Mouse (Mus musculus) layer of hippocampus, postnatal 25 days (tissue): ENCODE results near the gene Cfap65. TPM values are rescaled to one million over a fixed set of nuclear protein-coding genes. Genes with fewer than 3 reads are reported as not detected.

Experiments used
- DNase-seq, 2 experiments: peaks; one replicate each; pipeline ENCODE4 v3.0.0; 2022; ENCODE audit warnings: mixed read lengths in 2 of 2, low spot score in 1 of 2; ENCODE audit errors: extremely low spot score in 1 of 2
- total RNA-seq, 2 experiments: library from RNA; stranded (reverse); gene quantifications; 2 replicates each; pipeline ENCODE4 v1.2.3; 2021

Cfap65 gene
- total RNA-seq, 2 experiments from 2014 or later = 1.2 to 2.3 TPM

GRCm38 (mm10) chr1:74884196-74885141 lies 50.9 kb downstream of the Cfap65 start:
- DNase-seq = no peak

- DNase-seq = no peak
These were observed 52.0 kb downstream of the Cfap65 start for GRCm38 (mm10) chr1:74883441-74883840.

DNA sequence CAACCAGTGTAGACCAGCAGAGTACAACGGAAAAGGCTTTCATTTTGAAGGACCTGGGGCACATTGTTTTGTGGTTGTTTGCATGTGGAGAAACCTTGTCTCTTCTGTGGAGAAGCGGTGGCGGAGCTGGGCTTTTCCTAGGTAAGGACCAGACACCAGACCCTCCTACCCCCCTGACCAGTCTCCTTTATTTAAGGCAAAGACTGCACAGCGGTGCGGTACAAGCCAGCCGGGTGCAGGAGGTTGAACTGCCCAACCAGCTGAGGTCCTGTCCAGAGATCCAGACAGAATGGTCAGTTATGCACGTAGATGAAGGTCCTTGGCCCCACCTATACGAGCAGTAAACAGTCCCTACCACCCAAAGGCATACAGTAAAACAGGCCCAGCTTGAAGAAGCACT lies 52.6 kb downstream of the Cfap65 start:
- DNase-seq = no peak

DNA sequence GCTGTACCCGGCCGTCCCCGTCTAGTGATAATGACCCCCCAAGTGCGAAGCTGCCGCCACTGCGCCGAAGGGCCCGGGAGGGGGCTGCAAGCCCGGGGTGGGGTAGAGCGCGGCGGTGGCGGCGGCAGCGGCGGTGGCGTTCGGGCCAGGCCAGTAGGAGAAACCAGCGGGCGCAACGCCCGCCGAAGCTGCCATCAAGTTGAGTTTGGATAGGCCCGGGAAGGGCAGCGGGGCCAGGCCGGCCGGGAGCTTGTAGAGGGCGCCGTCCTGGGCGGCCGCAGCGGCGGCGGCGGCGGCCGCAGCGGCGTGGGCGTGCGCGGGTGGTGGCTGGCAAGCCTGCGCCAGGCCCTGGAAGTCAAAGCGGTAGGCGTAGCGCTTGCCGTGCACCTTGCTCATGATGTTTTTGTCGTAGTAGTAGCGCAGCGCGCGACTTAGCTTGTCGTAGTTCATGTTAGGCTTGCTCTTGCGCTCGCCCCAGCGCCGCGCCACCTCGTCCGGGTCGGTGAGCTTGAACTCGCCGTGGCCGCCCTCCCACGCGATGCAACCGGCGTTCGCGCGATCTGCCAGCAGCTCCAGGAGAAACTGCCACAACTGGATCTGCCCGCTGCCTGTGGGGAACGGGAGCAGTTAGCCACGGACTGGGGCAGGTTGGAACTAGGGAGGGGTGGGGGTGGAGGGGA lies 53.2 kb downstream of the Cfap65 start:
- DNase-seq = no peak

GRCm38 (mm10) chr1:74880785-74881360 lies 54.5 kb downstream of the Cfap65 start:
- DNase-seq = peak; percentile 50 to 79

DNA sequence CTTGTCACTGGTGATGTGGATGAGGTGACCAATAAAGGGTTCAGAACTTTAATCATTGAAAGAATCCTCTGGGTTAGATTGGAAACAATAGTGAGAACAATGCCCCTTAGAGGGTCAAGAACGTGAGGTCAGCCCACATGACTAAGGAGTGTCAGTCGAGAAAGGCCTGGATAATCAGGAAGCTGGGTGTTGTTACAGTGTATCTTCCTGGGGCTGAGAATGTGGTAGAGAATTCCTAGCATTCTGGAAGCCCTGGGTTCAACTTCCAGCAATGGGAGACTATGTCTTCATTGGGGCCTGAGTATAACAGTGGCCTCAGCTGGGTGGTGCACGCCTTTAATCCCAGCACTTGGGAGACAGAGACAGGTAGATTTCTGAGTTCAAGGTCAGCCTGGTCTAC lies 58.2 kb downstream of the Cfap65 start:
- no peak for DNase-seq

DNA sequence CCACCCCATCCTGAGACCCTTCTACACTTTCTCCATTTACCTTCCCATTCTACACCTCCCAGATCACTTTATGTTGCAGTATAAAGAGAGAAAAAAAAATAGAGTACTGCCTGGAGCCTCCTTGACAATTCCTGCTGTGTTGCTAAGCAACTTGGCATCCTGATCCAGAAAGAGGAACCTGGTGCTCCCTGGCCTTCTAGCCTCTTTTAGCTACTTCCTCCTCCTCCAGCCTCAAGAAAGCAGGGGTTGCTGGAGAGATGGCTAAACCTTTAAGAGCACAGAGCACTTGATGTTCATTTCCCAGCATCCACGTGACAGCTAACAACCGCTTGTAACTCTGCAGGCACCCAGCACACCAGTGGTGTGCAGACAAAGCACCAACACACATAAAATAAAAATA lies 63.2 kb downstream of the Cfap65 start:
- DNase-seq = no peak

GRCm38 (mm10) chr1:74861783-74862182 lies 73.6 kb downstream of the Cfap65 start:
- no peak for DNase-seq

DNA sequence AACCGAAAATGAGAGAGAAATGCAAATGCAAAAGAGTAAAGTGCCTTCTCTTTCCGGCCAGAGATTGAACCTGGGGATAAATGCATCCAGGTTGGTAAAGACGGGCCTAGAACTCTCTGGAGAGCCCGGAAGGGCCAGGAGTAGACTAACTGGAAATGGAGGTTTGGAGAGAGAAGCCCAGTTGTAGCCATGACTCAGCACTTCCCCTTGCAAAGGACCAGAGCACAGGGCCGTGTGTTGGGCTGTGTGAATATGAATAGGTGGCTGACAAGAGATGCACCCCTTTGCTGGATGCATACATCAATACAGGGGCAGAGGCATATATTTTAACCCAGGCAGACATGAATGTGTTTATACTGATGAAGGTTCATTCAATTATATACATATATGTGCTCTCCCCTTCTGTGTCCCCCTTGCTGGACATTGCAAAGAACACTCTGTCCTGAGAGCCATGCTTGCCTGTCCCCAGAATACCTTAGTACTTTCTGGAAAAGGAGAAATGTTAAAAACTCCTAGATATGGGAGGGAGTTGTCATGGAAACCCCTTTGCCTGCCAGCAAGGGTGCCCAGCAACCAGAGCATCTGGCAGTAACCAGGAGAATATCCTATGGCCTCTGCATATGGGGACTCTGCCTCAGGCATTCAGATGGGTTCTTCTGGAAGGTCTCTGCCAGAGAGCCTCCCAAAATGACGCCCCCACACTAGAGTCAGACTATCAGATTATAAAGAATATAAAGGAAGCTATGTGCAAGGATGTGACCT lies 76.0 kb downstream of the Cfap65 start:
- no peak for DNase-seq

DNA sequence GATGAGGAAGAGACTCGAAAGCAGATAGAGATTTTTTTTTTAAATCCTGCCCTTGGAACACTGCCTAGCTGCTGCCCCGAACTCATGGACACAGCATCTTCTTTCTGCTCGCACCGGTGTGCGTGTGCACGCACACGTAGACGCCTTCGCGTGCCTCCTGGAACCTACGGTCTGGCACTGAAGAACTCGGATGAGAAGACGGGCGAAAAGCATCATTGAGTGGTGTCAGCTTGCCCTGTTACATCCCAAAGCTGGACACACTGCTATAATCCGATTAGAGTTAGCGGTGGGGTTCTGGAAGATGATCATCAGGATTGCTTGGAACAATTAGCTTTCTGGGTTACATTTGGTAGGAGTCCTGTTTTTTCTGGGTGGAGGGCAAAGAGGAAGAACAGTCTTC lies 76.6 kb downstream of the Cfap65 start:
- DNase-seq = no peak

- peak; percentile 74 to 78 for DNase-seq
These were observed 77.2 kb downstream of the Cfap65 start for GRCm38 (mm10) chr1:74858171-74858719.

DNA sequence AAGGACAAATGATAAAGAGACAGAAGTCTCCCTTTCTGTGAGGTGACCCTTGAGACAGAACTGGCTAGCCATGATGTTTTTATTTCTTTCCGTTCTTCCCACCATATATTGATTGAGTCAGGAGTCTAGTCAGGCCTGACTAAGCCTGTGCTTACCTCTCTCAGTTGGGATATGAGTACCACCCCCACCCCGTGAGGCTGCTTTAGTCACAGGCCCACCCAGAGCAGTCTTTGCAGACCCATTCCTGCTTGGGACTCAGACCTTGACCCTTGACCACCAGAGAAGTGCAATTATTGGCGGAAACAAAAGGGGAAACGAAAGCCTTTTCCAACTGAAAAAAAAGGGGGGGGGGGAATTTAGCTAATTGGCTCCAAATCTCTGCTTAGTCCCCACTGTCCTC lies 77.7 kb downstream of the Cfap65 start:
- no peak for DNase-seq

- DNase-seq = peak in 1 of 2 experiments; percentile 16
These were observed 78.2 kb downstream of the Cfap65 start for GRCm38 (mm10) chr1:74857201-74857600.

DNA sequence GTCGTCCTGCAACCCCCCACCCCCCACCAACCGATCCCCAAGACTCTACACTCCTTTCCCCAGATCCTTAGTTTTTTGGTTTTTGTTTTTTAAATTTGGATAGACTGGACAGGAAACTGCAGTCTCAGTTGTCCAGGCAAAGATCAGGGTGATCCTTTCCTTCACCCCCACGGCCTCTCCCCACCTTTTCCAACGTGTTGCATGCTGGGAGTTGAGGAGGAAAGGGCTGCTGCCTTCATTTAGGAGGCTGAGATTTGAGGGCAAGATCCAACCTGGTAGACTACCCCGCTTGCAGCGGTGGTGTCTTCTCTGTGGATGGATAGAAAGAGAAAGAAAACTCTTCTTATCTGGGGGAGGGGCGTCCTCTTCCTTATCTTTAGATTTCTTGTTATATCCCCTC lies 78.6 kb downstream of the Cfap65 start:
- DNase-seq = no peak

GRCm38 (mm10) chr1:74856439-74856720 lies 79.0 kb downstream of the Cfap65 start:
- no peak for DNase-seq

DNA sequence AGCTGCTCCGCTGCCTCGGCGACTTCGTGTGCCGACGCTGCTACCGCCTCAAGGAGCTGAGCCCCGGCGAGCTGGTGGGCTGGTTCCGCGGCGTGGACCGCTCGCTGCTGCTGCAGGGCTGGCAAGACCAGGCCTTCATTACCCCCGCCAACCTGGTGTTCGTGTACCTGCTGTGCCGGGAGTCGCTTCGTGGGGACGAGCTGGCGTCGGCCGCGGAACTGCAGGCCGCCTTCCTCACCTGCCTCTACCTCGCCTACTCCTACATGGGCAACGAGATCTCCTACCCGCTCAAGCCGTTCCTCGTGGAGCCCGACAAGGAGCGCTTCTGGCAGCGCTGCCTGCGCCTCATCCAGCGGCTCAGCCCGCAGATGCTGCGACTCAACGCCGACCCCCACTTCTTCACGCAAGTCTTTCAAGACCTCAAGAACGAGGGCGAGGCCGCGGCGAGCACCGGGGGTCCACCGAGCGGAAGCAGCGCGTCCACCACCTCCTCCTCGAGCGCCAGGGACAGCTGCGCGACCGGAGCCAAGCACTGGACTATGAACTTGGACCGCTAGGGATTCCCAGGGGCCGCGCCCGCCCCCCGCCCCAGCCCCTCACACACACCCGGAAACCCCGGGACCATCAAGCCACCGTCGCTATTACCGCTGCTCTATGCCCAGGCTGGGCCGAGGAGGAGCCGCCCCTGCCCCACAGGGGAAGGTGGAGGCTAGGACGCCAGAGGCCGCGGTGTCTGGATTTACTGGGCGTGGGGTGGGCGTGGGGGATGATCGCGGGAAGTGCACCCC lies 79.6 kb downstream of the Cfap65 start:
- DNase-seq = peak; percentile 16 to 35

GRCm38 (mm10) chr1:74855156-74855555 lies 80.2 kb downstream of the Cfap65 start:
- DNase-seq = no peak

DNA sequence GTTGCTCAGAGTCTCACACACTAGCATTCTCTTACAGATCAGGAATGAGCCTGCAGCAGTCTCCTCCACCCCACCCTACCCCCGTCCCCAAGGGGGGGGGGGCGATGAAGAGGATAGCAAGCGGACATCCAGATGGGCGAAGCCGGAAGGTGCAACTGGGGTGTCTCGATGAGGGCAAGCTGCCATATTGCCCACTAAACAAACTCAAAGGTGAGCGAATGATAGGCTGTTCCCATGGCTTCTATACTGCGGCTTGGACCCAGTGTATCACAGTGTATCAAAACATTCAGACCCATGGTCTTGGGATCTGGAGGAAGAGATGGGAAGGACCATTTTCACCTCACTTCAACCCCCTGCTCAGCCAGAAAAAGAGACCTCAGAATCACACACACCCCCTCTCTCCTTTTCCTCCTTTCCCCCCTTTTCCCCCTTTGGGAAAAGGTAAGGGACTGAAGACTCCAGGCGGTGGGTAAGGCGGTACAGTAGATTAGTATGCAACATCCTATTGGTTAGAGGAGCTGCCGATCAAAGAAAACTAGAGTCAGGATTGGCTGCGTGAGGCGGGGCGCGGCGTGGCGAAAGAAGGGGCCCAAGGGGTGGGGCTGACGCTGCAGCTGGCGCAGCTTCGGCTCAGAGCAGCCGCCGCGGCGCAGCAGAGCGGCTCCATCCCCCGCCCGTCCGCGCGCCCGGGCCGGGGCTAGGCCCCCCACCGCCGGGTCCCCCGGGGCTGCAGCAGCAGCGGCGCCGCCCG lies 80.9 kb downstream of the Cfap65 start, which contains the start of gene Cdk5r2:
Cdk5r2 (plus strand) TSS at position 629 of the 751 bp plus-strand sequence.
- peak; percentile 81 to 82 for DNase-seq
